In genomic region chr15:28858176-28858575, GRCm38 (mm10) we compare ENCODE assay signal across 31 mouse cellular contexts.
DNase-seq lines count a peak whose midpoint lies in the region; ATAC-seq lines count a peak whose summit lies in the region.
"Had no signal": no experiment of that assay in that cellular context is flagged by ENCODE, and none has a peak within 500 bp of the region (broad histone marks: within the 10 kb centered on the region; RNA-seq: fewer than 3 reads in every experiment).

No protein-coding gene starts in this region.

- WGBS in kidney, embryonic 15.5 days = 68% methylated on average over 2 of the region's 2 CpGs
- 76% methylated on average over 2 of the region's 2 CpGs for WGBS in heart, embryonic 10.5 days
- 89% methylated on average over 2 of the region's 2 CpGs for WGBS in hindbrain, embryonic 16.5 days

- no peaks in the 10 kb centered on the region for H3K36me3 ChIP-seq in kidney, embryonic 15.5 days
- H3K36me3 ChIP-seq in heart, embryonic 10.5 days = no peaks in the 10 kb centered on the region
- no peaks in the 10 kb centered on the region for H3K36me3 ChIP-seq in hindbrain, embryonic 16.5 days (ENCODE audit: control insufficient read depth, insufficient read depth, low read length)
- H3K36me3 ChIP-seq: heart, embryonic 12.5 days; hindbrain, embryonic 10.5 days; hindbrain, embryonic 15.5 days; midbrain, embryonic 10.5 days; midbrain, embryonic 15.5 days; neural tube, embryonic 12.5 days had no signal

- H3K9ac ChIP-seq in kidney, embryonic 15.5 days = no peak overlapping the region
- H3K9ac ChIP-seq in hindbrain, embryonic 16.5 days (ENCODE audit: low read depth, low read length) = no peak overlapping the region
- H3K9ac ChIP-seq: heart, embryonic 12.5 days; hindbrain, embryonic 15.5 days; liver, embryonic 14.5 days; lung, embryonic 14.5 days; midbrain, embryonic 15.5 days; neural tube, embryonic 12.5 days had no signal

- H3K4me3 ChIP-seq in kidney, embryonic 15.5 days (replicated peaks) = no peak overlapping the region
- no peak overlapping the region for H3K4me3 ChIP-seq in heart, embryonic 10.5 days
- no peak overlapping the region for H3K4me3 ChIP-seq in hindbrain, embryonic 16.5 days (ENCODE audit: low read length)
- H3K4me3 ChIP-seq: erythroblast, embryonic 14.5 days; heart, embryonic 12.5 days; hindbrain, embryonic 10.5 days; hindbrain, embryonic 15.5 days; midbrain, embryonic 10.5 days; midbrain, embryonic 15.5 days; myocyte; neural tube, embryonic 12.5 days had no signal

- ATAC-seq in common myeloid progenitor, adult 5-6 weeks (replicated peaks; ENCODE audit: low read depth, poor library complexity, severe bottlenecking) = peak; percentile 35; the same call in 1 of the 2 replicates
- peak; percentile 24 to 29; a peak in 1 of 4 replicates for ATAC-seq in hematopoietic stem cell, adult 5-6 weeks (replicated peaks in 1 of 2; ENCODE audit: insufficient read depth in 1 of 2, low FRiP score in 2 of 2, low TSS enrichment in 1 of 2, low read depth in 1 of 2, poor library complexity in 2 of 2, severe bottlenecking in 2 of 2)
- no peak; the same call in 1 of the 2 replicates for ATAC-seq in kidney, embryonic 15.5 days (replicated peaks; ENCODE audit: low FRiP score)
- no peak for ATAC-seq in hindbrain, embryonic 16.5 days
- ATAC-seq: activated CD4-positive, CD25-positive, alpha-beta regulatory T cell, adult 4 months; forebrain, embryonic 16.5 days; midbrain, embryonic 15.5 days had no signal

- DNase-seq in kidney, postnatal 25 days = peak; percentile 17 to 44
- DNase-seq in heart, embryonic 10.5 days (ENCODE audit: low spot score) = no peak
- DNase-seq in retina, postnatal 1 day = no peak
- DNase-seq in gastrocnemius, adult 8-10 months (ENCODE audit: low spot score in 2 of 2) = no peak
- DNase-seq: adrenal gland, adult 2 months; adrenal gland, postnatal 36 days; B cell, adult 2 months; cerebellum, adult 18-20 months; gastrocnemius, postnatal 25 days; heart, adult 18-20 months; liver; lung, embryonic 14.5 days; lung, postnatal 14 days; right cerebral cortex, postnatal 4 days; thymus, adult 2 months; thymus, postnatal 36 days had no signal

- H3K4me1 ChIP-seq in kidney, embryonic 15.5 days = no peaks in the 10 kb centered on the region
- H3K4me1 ChIP-seq in heart, embryonic 10.5 days = no peaks in the 10 kb centered on the region
- H3K4me1 ChIP-seq in hindbrain, embryonic 16.5 days (ENCODE audit: control insufficient read depth, insufficient read depth, low read depth, low read length) = no peaks in the 10 kb centered on the region
- H3K4me1 ChIP-seq: heart, embryonic 12.5 days; hindbrain, embryonic 10.5 days; hindbrain, embryonic 15.5 days; midbrain, embryonic 10.5 days; midbrain, embryonic 15.5 days; neural tube, embryonic 12.5 days had no signal

- H3K4me2 ChIP-seq in kidney, embryonic 15.5 days = no peak overlapping the region
- no peak overlapping the region for H3K4me2 ChIP-seq in hindbrain, embryonic 16.5 days (ENCODE audit: low read length)
- H3K4me2 ChIP-seq: heart, embryonic 12.5 days; hindbrain, embryonic 15.5 days; lung, embryonic 14.5 days; midbrain, embryonic 15.5 days; neural tube, embryonic 12.5 days had no signal

- H3K27ac ChIP-seq in kidney, embryonic 15.5 days = 0 out of 2 replicates have a peak overlapping the region, but pooled peaks have one; percentile 19
- H3K27ac ChIP-seq in heart, embryonic 10.5 days = no peak overlapping the region
- no peak overlapping the region for H3K27ac ChIP-seq in hindbrain, embryonic 16.5 days (ENCODE audit: low read depth, low read length)
- H3K27ac ChIP-seq: hindbrain, embryonic 10.5 days; hindbrain, embryonic 15.5 days; liver, embryonic 14.5 days; midbrain, embryonic 10.5 days; midbrain, embryonic 15.5 days; neural tube, embryonic 12.5 days had no signal

- no peaks in the 10 kb centered on the region for H3K9me3 ChIP-seq in kidney, embryonic 15.5 days (replicated peaks)
- no peaks in the 10 kb centered on the region for H3K9me3 ChIP-seq in heart, embryonic 10.5 days
- no peaks in the 10 kb centered on the region for H3K9me3 ChIP-seq in hindbrain, embryonic 16.5 days (ENCODE audit: control insufficient read depth, low read length)
- H3K9me3 ChIP-seq: heart, embryonic 12.5 days; hindbrain, embryonic 10.5 days; hindbrain, embryonic 15.5 days; midbrain, embryonic 10.5 days; midbrain, embryonic 15.5 days; neural tube, embryonic 12.5 days had no signal

- H3K27me3 ChIP-seq in kidney, embryonic 15.5 days = no peaks in the 10 kb centered on the region
- H3K27me3 ChIP-seq in heart, embryonic 10.5 days (ENCODE audit: insufficient read depth, poor library complexity, severe bottlenecking) = no peaks in the 10 kb centered on the region
- H3K27me3 ChIP-seq in hindbrain, embryonic 16.5 days (replicated peaks; ENCODE audit: control insufficient read depth, insufficient read depth, low read length) = no peaks in the 10 kb centered on the region
- H3K27me3 ChIP-seq: heart, embryonic 12.5 days; hindbrain, embryonic 15.5 days; midbrain, embryonic 15.5 days; neural tube, embryonic 12.5 days had no signal

Comparison
In these comparisons a context has a peak if more than half of its experiments do, and no peak if none do; other contexts are left out.
1. ATAC-seq: peak in common myeloid progenitor, adult 5-6 weeks (single experiment) and hematopoietic stem cell, adult 5-6 weeks (2 of 2); none in kidney, embryonic 15.5 days (single experiment) and hindbrain, embryonic 16.5 days (single experiment).
2. DNase-seq: peak in kidney, postnatal 25 days (2 of 2); none in heart, embryonic 10.5 days (single experiment), retina, postnatal 1 day (single experiment) and gastrocnemius, adult 8-10 months (0 of 2).